Mouse (Mus musculus) C2C12 (cell line): ENCODE data around the gene Hoxb8. TPM values are rescaled to one million over a fixed set of nuclear protein-coding genes. Genes with fewer than 3 reads are reported as not detected.

ENCODE experiments used
- H3K27me3 ChIP-seq: one replicate; pipeline ENCODE4 v1.6.1; 2011; ENCODE audit not compliant: control insufficient read depth, insufficient read depth, insufficient read length
- H3K36me3 ChIP-seq: one replicate; pipeline ENCODE4 v1.6.1; 2011; ENCODE audit not compliant: control insufficient read depth, insufficient read depth
- H3K4me3 ChIP-seq: one replicate; pipeline ENCODE4 v1.5.1; 2011; ENCODE audit warnings: mild to moderate bottlenecking, control low read depth; ENCODE audit not compliant: poor library complexity, insufficient read depth, severe bottlenecking
- H3K79me2 ChIP-seq: one replicate; pipeline ENCODE4 v1.6.1; 2011; ENCODE audit not compliant: control insufficient read depth, insufficient read depth
- H3K79me3 ChIP-seq: one replicate; pipeline ENCODE4 v1.6.1; 2011; ENCODE audit warnings: low read depth, control low read depth
- H3ac ChIP-seq: one replicate; pipeline ENCODE3; 2011; ENCODE audit warnings: low read depth; ENCODE audit not compliant: control insufficient read depth, insufficient read length
- CEBPB ChIP-seq: IDR thresholded peaks from one replicate; pipeline ENCODE4 v1.6.1; 2011; ENCODE audit warnings: low read depth, mild to moderate bottlenecking, control low read depth, moderate library complexity
- CTCF ChIP-seq: IDR thresholded peaks from one replicate; pipeline ENCODE4 v1.5.1; 2011; ENCODE audit not compliant: control insufficient read depth, insufficient read depth, insufficient read length
- FOSL1 ChIP-seq: IDR thresholded peaks from one replicate; pipeline ENCODE4 v1.8.0; 2011; ENCODE audit warnings: mild to moderate bottlenecking, low read length; ENCODE audit not compliant: poor library complexity, insufficient read depth, severe bottlenecking
- MAX ChIP-seq: IDR thresholded peaks from one replicate; pipeline ENCODE4 v1.6.1; 2011; ENCODE audit warnings: mild to moderate bottlenecking, control low read depth
- MYOD1 ChIP-seq: IDR thresholded peaks from one replicate; pipeline ENCODE4 v1.6.1; 2011; ENCODE audit warnings: low read depth; ENCODE audit not compliant: control insufficient read depth, insufficient read length
- MYOG ChIP-seq: IDR thresholded peaks from one replicate; pipeline ENCODE4 v1.6.1; 2011; ENCODE audit not compliant: control insufficient read depth, insufficient read length; ENCODE audit errors: extremely low read depth
- USF1 ChIP-seq: IDR thresholded peaks from one replicate; pipeline ENCODE4 v1.6.1; 2011; ENCODE audit warnings: low read depth, mild to moderate bottlenecking, control low read depth, moderate library complexity
- polyA plus RNA-seq: library from polyadenylated mRNA; unstranded; fragments of >200 nt; fragmentation: generic; extraction: Trizol; gene quantifications from one replicate; pipeline ENCODE4 v1.2.1, GENCODE M21; 2012; ENCODE audit warnings: missing spikeins

The Hoxb8 gene
- polyA plus RNA-seq, 1 experiment: 0.02 TPM

GRCm38 (mm10) chr11:96311520-96312417 is 30.1 kb downstream of the Hoxb8 start:
- no peaks in the 10 kb centered on the region for H3K79me2 ChIP-seq
- no peak overlapping the region for H3ac ChIP-seq
- no peak overlapping the region for H3K4me3 ChIP-seq
- TF ChIP-seq FOSL1 (no peak), CTCF (peak; percentile 74)
- H3K36me3 ChIP-seq: no peaks in the 10 kb centered on the region
- H3K27me3 ChIP-seq: peaks cover 79% of the 10 kb centered on the region
- H3K79me3 ChIP-seq: no peaks in the 10 kb centered on the region

GRCm38 (mm10) chr11:96313134-96313533 is 31.4 kb downstream of the Hoxb8 start:
- Histone ChIP-seq H3ac (no peak overlapping the region), H3K79me3 (no peaks in the 10 kb centered on the region), H3K27me3 (peaks cover 79% of the 10 kb centered on the region)

GRCm38 (mm10) chr11:96313806-96314428 is 32.2 kb downstream of the Hoxb8 start:
- TF ChIP-seq CTCF: no peak
- TF ChIP-seq CEBPB: no peak
- TF ChIP-seq MYOD1: no peak
- no peak for TF ChIP-seq USF1
- no peak for TF ChIP-seq MAX
- TF ChIP-seq FOSL1: no peak
- no peak for TF ChIP-seq MYOG
- H3K79me3 ChIP-seq: no peaks in the 10 kb centered on the region
- H3K36me3 ChIP-seq: no peaks in the 10 kb centered on the region
- H3K79me2 ChIP-seq: no peaks in the 10 kb centered on the region
- no peak overlapping the region for H3K4me3 ChIP-seq
- peaks cover 79% of the 10 kb centered on the region for H3K27me3 ChIP-seq
- H3ac ChIP-seq: no peak overlapping the region

More at GRCm38 (mm10) chr11:96313134-96313533, 31.4 kb downstream of the Hoxb8 start:
- Histone ChIP-seq H3K36me3 (no peaks in the 10 kb centered on the region), H3K4me3 (no peak overlapping the region), H3K79me2 (no peaks in the 10 kb centered on the region)
- TF ChIP-seq MAX (no peak), FOSL1 (no peak), MYOD1 (no peak), CEBPB (no peak), MYOG (no peak), USF1 (no peak), CTCF (no peak)

- H3K27me3 ChIP-seq: peaks cover 79% of the 10 kb centered on the region
- TF ChIP-seq CEBPB (no peak), CTCF (no peak), FOSL1 (no peak), MYOD1 (no peak), USF1 (no peak), MYOG (no peak), MAX (no peak)
- no peak overlapping the region for H3ac ChIP-seq
- no peak overlapping the region for H3K4me3 ChIP-seq
- H3K79me3 ChIP-seq: no peaks in the 10 kb centered on the region
- no peaks in the 10 kb centered on the region for H3K36me3 ChIP-seq
- H3K79me2 ChIP-seq: no peaks in the 10 kb centered on the region
Measured at GRCm38 (mm10) chr11:96314671-96315343, 33.1 kb downstream of the Hoxb8 start.

GRCm38 (mm10) chr11:96315344-96315681 is 33.6 kb downstream of the Hoxb8 start:
- Histone ChIP-seq H3ac (no peak overlapping the region), H3K27me3 (peaks cover 79% of the 10 kb centered on the region), H3K36me3 (no peaks in the 10 kb centered on the region), H3K79me3 (no peaks in the 10 kb centered on the region), H3K4me3 (no peak overlapping the region), H3K79me2 (no peaks in the 10 kb centered on the region)
- TF ChIP-seq CEBPB (no peak), USF1 (no peak), MYOG (no peak), MYOD1 (no peak), CTCF (no peak), FOSL1 (no peak), MAX (no peak)
